Mouse (Mus musculus) E14TG2a.4 (cell line): ENCODE measurements around the gene Rpgrip1.

Experiments
- CTCF ChIP-seq: conservative IDR thresholded peaks from 2 replicates; pipeline ENCODE4 v1.5.1; 2014; ENCODE audit warnings: low read length
- NANOG ChIP-seq: IDR thresholded peaks from 2 replicates; pipeline ENCODE4 v1.6.1; 2014; ENCODE audit warnings: borderline replicate concordance, low read length, mixed read lengths

- peak; percentile 92 for TF ChIP-seq CTCF
- no peak for TF ChIP-seq NANOG
These were observed 85.2 kb downstream of the Rpgrip1 start for GRCm38 (mm10) chr14:52195691-52196090.
